Mouse (Mus musculus): ENCODE data around the gene Rcor2.

Gene Rcor2

DNA sequence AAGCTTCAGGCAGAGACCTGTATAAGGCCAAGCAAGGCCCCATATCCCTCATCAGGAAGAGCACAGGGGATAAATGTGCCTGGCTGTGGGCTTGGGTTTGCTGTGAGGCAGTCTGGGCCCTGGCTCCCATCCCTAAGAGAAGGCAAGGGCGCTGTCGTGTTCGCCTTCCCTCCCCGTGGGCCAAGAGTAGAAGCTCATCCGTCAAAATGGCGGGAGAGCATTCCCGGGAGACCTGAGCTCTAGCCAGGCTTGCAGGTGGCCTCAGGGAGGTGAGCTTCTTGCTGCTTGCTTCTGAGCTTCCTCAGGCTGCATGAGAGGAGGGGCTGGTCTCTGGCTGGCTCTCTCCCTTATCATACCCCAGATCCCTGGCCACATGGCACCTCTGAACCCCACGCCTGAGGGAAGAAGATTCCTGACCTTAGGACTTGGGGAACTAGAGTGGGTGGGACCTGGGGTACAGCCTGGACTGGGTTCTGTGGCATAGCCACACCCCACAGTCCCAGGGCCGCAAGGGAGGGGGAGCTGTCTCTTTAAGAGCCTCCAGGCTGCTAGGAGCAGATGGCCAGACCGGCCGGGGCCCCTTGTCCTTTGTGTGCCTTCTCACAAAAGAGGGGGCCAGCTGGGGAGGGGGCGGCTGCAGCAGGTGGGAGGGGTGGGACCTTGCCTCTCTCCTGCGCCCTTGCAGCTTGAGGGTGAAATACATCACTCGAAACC, 1.5 kb upstream of the Rcor2 start:
- DNase-seq, result no peak

DNA sequence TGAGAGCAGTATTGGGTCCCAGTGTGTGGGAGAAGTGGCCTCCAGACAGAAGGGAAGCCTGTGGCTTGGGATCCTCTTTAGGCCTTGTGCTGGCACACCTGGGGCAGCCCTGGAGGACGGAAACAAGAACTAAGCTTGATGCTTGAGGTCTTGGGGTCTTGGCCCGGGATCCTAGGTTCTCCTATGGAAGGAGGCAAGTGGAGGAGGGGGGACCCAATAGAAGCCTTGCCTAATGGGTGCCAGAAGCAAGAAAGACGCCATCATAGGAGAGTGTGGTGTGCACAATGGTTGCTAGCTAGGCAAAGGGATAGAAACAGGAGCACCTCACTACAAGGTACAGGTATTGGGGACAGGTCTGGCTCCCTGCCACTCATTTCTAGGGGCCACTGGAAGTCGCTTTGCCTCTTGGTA, 699 bp upstream of the Rcor2 start:
- DNase-seq, result no peak

GRCm38 (mm10) chr19:7267781-7268721, 926 bp downstream of the Rcor2 start:
- peak; percentile 92 for DNase-seq

- DNase-seq, result peak; percentile 92
Observed at GRCm38 (mm10) chr19:7268722-7269090, 1.6 kb downstream of the Rcor2 start.

DNA sequence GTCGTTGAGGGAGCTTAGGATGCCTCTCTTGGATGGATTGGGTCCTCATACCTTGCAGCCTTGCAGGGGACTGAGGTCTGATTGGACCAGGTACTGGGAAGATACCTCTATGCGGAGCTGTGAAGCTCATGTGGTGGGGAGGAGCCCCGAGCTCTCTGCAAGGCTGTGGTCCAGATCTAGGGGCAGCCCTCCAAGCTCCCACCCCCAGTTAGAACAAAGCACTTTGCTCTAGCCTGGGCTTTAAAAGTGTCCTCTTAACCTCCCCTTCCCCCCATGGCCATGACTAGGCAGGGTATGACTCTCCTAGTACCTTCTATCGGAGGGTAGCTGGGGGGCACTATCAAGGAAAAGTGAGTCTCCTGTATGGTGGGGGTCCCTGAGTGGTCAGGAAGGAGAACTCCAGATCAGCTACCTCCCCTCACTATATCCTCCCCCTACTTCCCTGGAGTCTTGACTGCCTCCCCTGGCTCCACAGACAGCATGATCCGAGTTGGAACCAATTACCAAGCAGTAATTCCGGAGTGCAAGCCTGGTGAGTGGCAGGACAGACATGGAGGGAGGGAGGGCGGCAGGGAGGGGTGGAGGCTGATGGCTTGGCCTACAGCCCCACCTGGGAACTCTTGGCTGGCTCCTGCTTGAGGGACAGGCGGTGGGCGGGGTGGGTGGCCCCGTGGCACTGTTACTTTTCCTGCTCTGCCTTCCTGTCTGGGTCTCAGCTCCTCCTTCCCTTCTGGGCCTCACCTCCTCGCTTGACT, 2.3 kb downstream of the Rcor2 start:
- DNase-seq, result no peak

GRCm38 (mm10) chr19:7273486-7273885, 6.4 kb downstream of the Rcor2 start:
- DNase-seq, result no peak

DNA sequence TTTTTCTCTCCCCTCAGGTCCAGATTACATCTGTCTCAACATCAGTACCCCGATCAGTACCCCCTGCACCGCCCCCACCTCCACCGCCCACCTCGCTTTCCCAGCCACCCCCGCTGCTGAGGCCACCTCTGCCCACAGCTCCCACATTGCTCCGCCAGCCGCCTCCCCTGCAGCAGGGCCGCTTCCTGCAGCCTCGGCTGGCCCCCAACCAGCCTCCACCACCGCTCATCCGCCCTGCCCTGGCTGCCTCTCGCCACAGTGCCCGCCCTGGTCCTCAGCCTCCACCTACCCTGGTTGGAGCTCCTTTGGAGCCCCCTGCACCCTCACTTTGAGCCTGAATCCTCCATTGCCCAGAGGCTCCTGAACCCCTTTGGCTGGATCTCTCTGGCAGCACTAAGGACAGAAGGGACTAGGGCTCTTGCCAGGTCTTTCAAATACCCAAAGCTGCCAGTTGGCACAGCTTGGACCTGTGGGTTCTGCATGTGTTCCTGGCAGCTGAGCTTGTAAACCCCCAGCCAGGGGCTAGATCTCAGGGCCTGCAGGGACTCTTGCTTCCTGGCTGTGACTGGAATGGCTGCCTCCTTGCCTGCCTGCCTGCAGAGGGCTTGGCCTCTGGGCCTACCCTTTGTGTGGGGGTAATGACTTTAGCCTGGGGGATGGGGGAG, 7.3 kb downstream of the Rcor2 start:
- DNase-seq, result peak; percentile 42

DNA sequence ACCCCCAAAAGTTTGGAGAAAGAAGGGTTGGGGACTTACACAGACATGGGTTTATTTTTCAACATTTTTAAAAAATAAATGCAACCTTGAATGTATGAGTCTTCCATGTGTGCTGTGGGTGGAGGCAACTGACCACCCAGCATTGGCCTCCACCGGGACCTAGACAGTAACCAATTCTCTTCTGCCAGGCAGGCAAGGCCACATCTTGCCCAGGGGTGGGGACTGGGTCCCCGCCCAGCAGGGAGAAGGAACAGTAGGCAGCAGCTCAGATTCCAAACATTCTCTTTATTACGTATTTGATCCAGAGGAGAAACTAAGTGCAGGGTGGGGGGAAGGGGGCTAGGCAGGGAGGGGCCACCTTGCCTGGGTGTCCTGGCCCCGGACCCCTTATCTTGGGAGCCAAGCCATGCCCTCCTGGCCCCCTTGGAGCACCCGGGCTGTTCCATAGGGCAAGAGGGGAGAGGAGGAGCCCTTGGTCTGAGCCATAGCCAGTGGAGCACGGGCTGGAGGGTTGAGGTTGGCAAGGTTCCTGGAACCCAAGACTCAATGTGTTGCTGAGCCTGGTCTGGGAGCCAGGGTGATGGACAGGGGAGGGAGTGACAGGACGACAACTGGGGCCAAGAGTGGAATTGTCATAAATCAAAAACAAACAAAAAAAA, 8.1 kb downstream of the Rcor2 start:
- DNase-seq, result no peak

DNA sequence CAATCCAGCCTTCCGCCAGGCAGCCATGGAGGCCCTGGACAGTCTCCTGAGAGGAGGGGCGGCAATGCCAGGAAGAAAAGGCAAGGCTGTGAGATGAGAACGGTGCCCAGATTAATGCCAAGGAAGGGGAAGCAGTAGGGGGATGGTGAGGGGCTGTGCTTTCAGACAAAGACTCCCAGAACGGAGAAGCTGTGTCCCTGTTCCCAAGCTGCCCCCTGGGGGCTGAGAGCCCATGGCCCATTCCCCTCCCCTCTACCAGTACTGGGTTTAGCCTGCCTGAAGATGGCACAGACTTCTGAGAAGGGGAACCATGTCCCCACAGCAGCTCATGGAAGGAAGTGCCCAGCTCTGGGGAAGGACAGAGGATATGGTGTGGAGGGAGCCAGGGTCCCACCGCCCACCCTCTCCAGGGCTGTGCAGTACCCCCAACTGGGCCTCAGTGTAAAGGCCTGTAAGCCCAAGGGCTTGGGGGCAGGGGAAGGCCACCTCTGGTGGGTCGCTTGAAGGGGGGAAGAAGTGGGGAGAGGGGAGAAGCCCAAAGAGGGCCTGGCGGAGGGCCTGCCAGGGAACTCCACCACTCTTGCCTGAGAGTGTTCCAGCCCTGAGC, 9.0 kb downstream of the Rcor2 start:
- DNase-seq, result no peak

- DNase-seq, result no peak
Observed at GRCm38 (mm10) chr19:7276796-7277195, 9.7 kb downstream of the Rcor2 start.

DNA sequence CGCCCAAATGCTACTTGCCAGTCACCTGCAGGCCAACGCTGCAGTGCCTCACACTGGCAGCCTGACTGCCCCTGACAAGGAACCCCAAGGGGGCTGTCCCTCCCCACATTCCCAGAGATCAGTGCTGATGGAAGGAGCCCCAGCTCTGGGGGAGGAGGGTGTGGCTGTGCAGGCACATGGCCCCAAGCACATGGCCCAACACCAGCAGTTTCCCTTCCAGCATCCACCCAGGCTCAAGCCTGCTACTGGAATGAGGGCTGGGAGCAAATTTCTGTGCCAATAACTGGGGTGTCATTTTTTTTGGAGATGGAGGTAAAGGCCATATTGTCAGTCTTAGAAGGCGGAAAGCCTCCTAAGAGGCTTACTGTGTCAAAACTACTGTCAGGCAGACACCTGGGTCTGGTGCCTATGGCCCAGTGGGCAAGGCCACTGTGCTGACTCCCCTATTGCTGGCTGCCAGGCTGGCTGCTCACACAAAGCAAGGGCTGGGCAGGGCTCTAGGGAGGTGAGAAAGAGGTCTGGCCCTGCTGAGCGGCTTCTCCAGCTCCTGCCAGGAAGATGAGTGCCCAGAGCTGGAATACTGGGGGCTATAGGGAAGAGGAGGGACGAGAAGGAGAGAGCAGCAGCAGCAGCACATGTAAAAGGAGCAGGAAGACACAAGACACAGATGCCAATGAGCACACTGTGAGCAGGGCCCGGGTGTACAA, 11.2 kb downstream of the Rcor2 start:
- DNase-seq, result no peak

GRCm38 (mm10) chr19:7279114-7279513, 12.0 kb downstream of the Rcor2 start:
- DNase-seq, result peak; percentile 71

DNA sequence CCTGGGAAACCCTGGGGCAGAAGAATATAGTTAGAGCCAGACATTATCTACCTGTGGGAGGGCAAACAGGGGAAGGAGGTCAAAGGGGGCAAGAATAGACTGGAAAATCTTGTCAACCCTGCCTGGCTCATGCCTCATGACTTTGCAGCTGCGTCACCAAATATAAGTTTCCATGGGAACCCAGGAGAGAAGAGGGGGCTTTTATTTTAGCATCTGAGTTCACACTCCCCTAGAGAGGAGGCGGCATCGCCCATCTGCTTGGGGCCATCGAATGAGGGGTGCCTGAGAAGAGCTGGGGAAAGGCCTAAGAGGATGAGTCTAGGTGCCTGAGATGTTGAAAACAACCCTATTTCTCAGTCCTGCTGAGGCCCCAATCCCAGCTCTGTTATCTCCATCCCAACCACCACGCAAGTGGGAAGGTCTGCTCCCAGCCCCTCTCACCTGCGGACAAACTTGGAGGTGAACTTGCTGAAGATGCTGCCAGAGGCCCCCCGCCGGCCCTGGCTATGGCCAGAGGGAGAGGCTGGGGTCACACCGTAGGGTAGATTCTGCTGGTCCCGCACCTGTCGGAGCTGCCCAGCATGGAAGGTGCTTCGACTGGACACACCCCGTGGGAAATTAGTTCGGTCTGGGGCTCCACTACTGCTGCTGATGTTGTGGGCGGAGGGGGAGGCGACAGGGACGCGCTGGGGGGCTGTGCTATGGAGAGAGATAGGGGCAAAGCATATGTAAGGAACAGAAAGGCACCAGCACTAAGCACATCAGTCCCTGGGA, 13.6 kb downstream of the Rcor2 start:
- DNase-seq, result no peak

DNA sequence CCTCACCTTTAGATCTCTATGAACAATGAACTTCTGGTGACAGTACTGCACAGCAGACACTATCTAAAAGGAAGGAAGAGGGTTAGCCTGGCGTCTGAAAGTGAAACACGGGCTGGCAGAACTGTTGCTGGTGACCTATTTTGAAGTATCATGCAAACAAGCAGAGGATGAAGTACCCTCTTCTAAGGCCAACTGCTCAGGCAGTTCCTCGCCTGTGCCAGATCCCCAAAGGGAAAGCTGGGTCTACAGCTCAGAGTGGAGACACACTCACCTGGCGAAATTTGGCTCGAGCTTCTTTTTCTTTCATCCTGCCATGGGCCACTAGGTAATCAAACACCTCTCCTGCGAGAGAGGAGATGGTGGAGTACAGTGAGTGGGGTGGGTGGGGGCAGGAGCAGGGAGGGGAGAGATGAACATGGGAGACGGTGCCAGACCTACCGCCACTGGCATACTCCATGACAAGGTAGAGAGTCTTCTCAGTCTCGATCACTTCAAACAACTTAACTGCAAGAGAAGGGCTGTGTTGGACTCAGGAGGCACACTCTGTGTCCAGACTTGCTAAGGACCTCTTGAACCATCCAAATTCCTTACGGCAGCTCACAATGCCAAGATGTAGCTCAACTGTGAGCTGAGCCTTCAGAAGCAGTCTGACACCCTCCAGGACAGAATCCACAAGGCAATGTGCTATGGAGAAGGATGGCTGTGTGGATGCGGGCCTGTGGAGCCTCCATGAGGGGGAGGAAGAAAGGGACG, 19.6 kb downstream of the Rcor2 start:
- no peak for DNase-seq

- DNase-seq, result no peak
Observed at GRCm38 (mm10) chr19:7288288-7288687, 21.2 kb downstream of the Rcor2 start.

GRCm38 (mm10) chr19:7289767-7290166, 22.6 kb downstream of the Rcor2 start:
- no peak for DNase-seq

DNA sequence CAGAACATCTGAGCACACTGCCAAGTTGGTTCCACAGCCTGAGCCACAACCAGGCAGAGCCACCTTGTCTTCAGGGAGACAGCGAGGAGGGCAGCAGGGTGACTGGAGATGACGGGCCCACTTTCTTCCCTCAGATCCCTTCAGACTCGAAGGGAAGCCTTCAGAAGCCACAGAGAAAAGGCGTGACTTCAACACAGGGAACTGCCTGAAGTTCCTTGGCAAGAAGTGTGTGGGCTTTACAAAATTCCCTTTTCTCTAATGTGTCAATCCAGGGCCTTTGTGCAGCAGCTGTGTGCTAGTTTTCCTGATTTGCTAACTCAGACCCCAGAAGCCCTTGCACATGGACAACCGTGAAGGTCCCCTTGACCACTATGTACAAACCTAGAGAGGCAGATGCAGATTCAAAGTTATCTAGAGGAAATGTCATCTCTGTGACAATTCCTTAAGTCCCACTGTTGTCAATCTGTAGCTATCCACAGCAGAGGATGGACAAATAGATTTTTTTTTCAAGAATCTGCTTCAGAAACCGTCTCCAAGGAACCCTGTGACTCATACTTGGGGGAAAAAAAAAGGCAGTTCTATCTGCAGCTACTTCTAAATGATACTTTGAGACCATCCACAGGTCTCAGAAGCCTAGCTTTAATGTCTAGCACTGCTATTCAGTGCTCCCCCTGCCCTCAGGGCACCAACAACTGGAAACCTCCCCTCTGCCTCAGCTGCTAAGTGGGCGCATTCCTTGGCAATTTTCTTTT, 25.0 kb downstream of the Rcor2 start:
- DNase-seq, result no peak

- peak; percentile 48 for DNase-seq
Observed at GRCm38 (mm10) chr19:7294098-7294876, 27.2 kb downstream of the Rcor2 start.

All from thymus, postnatal 25 days (tissue).